Mouse (Mus musculus) stomach, embryonic 14.5 days (tissue): ENCODE results near the gene Usp32. TPM values are rescaled to one million over a fixed set of nuclear protein-coding genes. Genes with fewer than 3 reads are reported as not detected.

ENCODE experiments used
- ATAC-seq: fragments of 200-750 bp; cut with Nextera tagmentation; 2 replicates; pipeline ENCODE4 v1.8.0; 2017; ENCODE audit warnings: low read depth, moderate TSS enrichment; ENCODE audit not compliant: insufficient number of reproducible peaks, insufficient read depth, low FRiP score
- H3K27ac ChIP-seq: fragments of 300-500 bp; sonication (generic); 2 replicates; pipeline ENCODE4 v1.5.1; 2014; ENCODE audit warnings: mild to moderate bottlenecking, low read length, moderate library complexity, mixed read lengths
- H3K27me3 ChIP-seq: fragments of 300-500 bp; sonication (generic); 2 replicates; pipeline ENCODE4 v1.6.1; 2014; ENCODE audit warnings: low read length, control low read depth, mixed read lengths; ENCODE audit not compliant: control insufficient read depth, insufficient read depth
- H3K36me3 ChIP-seq: fragments of 300-500 bp; sonication (generic); 2 replicates; pipeline ENCODE4 v1.6.1; 2014; ENCODE audit warnings: mild to moderate bottlenecking, control low read depth, low read length, moderate library complexity, mixed read lengths; ENCODE audit not compliant: control insufficient read depth, insufficient read depth
- H3K4me1 ChIP-seq: fragments of 300-500 bp; sonication (generic); 2 replicates; pipeline ENCODE4 v1.6.1; 2014; ENCODE audit warnings: low read length, control low read depth, mixed read lengths; ENCODE audit not compliant: control insufficient read depth, insufficient read depth
- H3K4me2 ChIP-seq: fragments of 300-500 bp; sonication (generic); replicated peaks from 2 replicates; pipeline ENCODE4 v1.6.1; 2014; ENCODE audit warnings: low read depth, low read length, control low read depth
- H3K4me3 ChIP-seq: fragments of 300-500 bp; sonication (generic); 2 replicates; pipeline ENCODE4 v1.5.1; 2014; ENCODE audit warnings: low read depth, low read length, control low read depth
- H3K9ac ChIP-seq: fragments of 300-500 bp; sonication (generic); replicated peaks from 2 replicates; pipeline ENCODE4 v1.6.1; 2014; ENCODE audit warnings: low read depth, mild to moderate bottlenecking, control low read depth, low read length, moderate library complexity, mixed read lengths
- H3K9me3 ChIP-seq: fragments of 300-500 bp; sonication (generic); 2 replicates; pipeline ENCODE4 v1.6.1; 2016; ENCODE audit warnings: low read depth, low read length, control low read depth; ENCODE audit not compliant: control insufficient read depth
- WGBS: fragments of 180-500 bp; shearing (Covaris S2); extraction: QIAGEN DNeasy Blood & Tissue Kit; methylation state at CpG from one replicate; pipeline ENCODE4 v1.1.7; 2014; 5-methylcytosine and 5-hydroxymethylcytosine counted together
- polyA plus RNA-seq: library from polyadenylated mRNA; unstranded; fragments of >200 nt; fragmentation: Nextera tagmentation; extraction: Ambion mirVana; gene quantifications from 2 replicates; pipeline ENCODE4 v1.2.1, GENCODE M21; 2014

Usp32 gene
- polyA plus RNA-seq, 1 experiment from 2014 or later = 9.7 TPM

DNA sequence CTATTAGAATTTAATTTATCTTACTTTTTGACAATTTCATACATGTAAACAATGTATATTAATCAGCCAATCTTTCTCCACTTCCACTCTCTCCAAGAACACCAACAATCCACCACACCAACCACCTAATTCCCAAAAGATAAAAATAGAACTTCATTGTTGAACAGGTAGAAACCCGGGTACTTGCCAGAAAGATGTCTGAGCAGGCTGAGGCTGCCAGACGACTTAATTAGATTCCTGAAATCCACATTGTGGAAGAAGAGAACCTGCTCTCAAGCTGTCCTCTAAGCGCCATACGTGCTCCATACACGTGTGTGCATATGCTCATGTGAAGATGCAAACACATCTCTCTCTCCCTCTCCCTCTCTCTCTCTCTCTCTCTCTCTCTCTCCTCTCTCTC, 83.1 kb downstream of the Usp32 start:
- no peaks in the 10 kb centered on the region for H3K4me1 ChIP-seq
- no peaks in the 10 kb centered on the region for H3K36me3 ChIP-seq
- H3K9me3 ChIP-seq = no peaks in the 10 kb centered on the region
- H3K27me3 ChIP-seq = no peaks in the 10 kb centered on the region
- no peak overlapping the region for H3K27ac ChIP-seq
- ATAC-seq = no peak
- no peak overlapping the region for H3K4me2 ChIP-seq
- no peak overlapping the region for H3K4me3 ChIP-seq
- 75% methylated on average over 5 of the region's 5 CpGs for WGBS
- no peak overlapping the region for H3K9ac ChIP-seq

DNA sequence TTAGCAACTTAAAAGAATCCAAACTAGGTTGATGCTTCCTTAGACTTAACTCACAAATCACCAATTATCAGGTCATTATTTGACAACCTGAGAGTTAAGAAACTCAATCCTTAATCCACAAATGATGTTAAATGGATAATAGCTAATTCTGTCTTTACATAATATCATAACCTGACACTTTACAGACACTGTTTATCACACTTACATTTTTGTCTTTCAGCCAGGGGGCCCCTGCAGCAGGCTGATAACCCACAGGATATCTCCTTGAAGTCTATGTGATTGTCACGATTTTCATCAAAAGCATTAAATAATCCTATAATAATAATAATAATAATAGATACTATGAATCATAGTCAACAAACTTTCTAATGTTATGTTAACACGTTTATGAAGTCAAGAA, 84.4 kb downstream of the Usp32 start:
- no peaks in the 10 kb centered on the region for H3K4me1 ChIP-seq
- H3K4me3 ChIP-seq = no peak overlapping the region
- no peaks in the 10 kb centered on the region for H3K36me3 ChIP-seq
- H3K27me3 ChIP-seq = no peaks in the 10 kb centered on the region
- H3K4me2 ChIP-seq = no peak overlapping the region
- no peak overlapping the region for H3K9ac ChIP-seq
- no peaks in the 10 kb centered on the region for H3K9me3 ChIP-seq
- no peak overlapping the region for H3K27ac ChIP-seq
- ATAC-seq = no peak
- 81% methylated on average over 2 of the region's 2 CpGs for WGBS

DNA sequence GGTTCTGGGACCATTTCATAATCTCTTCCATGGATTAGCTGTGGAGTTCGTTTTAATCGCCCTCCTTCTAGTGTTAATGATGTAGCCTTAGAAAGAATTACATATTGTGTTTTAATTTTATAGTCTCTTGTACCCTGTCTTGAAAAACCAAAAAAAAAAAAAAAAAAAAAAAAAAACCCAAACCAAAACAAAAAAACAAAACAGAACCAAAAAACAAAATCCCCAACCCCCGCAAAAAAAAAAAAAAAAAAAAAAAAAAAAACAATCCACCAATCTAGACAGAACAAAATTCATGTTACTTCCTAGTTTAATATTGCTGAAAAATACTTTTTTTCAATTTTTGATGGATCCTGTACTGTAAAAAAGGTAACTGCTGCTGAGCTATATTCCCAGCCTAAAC, 100.7 kb downstream of the Usp32 start:
- H3K27ac ChIP-seq = no peak overlapping the region
- no peaks in the 10 kb centered on the region for H3K27me3 ChIP-seq
- no peak overlapping the region for H3K4me2 ChIP-seq
- H3K9me3 ChIP-seq = no peaks in the 10 kb centered on the region
- H3K36me3 ChIP-seq = peaks cover 8% of the 10 kb centered on the region
- H3K4me1 ChIP-seq = no peaks in the 10 kb centered on the region
- WGBS = 90% methylated on average over 3 of the region's 3 CpGs
- no peak for ATAC-seq
- no peak overlapping the region for H3K9ac ChIP-seq
- H3K4me3 ChIP-seq = no peak overlapping the region

DNA sequence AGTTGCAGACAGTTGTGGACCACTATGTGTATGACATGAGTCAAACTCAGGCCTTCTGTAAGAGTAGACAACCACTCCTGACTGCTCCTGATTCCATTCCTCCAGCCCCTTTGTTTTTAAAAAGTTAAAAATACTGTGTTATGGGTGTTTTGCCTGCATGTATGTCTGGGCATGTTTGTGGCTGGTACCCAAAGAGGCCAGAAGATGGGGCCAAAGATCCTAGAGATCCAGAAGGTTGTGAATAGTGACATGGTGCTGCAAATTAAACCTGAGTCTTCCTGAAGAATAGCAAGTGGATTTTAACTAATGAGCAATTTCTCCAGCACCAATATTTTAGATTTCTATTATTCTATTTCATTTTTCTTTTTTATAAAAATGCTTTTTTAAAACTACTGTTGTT, 126.8 kb downstream of the Usp32 start:
- Histone ChIP-seq H3K27me3 (no peaks in the 10 kb centered on the region), H3K4me1 (no peaks in the 10 kb centered on the region), H3K9ac (no peak overlapping the region), H3K36me3 (peaks cover 10% of the 10 kb centered on the region; the same call in 1 of the 2 replicates), H3K27ac (no peak overlapping the region), H3K4me2 (no peak overlapping the region), H3K9me3 (no peaks in the 10 kb centered on the region), H3K4me3 (no peak overlapping the region)
- ATAC-seq = no peak

DNA sequence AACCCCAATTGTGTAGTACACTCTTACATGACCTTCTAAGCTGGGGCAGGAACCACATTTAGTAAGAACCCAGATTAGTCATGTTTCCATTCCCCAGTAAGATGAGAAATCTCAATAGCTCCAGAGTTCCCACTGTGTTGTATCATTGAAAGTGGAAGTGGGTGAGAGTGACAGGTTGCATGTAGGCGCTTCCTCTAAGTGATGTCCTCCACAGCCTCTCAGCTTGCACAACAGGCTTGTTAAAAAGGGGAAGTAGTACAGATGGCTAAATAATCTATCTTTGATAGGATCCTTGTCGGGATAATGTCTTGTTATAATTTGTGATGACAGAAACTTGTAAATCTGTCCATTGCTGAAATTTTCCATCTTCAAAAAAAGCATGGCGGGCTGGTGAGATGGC, 136.4 kb downstream of the Usp32 start:
- WGBS = 87% methylated on average over 3 of the region's 3 CpGs
- peaks cover 11% of the 10 kb centered on the region for H3K36me3 ChIP-seq
- H3K4me3 ChIP-seq = no peak overlapping the region
- H3K4me1 ChIP-seq = no peaks in the 10 kb centered on the region
- no peak overlapping the region for H3K4me2 ChIP-seq
- H3K9ac ChIP-seq = no peak overlapping the region
- ATAC-seq = no peak
- H3K9me3 ChIP-seq = no peaks in the 10 kb centered on the region
- no peaks in the 10 kb centered on the region for H3K27me3 ChIP-seq
- H3K27ac ChIP-seq = no peak overlapping the region

DNA sequence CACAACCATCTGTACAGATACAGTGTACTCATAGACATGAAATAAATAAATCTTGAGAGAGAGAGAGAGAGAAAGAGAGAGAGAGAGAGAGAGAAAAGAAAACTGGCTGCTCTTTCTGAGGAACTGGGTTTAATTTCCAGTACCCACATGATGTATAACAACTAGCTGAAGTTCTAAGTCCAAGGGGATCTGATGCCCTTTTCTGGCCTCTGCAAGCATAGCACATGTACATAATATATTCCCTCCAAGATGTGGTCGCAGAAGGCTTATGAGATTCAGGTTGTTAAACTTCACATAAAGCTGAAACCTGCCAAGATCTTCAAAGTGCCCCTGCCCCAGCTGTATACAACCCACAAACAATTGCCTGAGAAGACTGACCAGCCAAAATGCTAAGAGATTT, 144.7 kb downstream of the Usp32 start:
- no peak for ATAC-seq
- Histone ChIP-seq H3K4me3 (no peak overlapping the region), H3K9me3 (no peaks in the 10 kb centered on the region), H3K9ac (no peak overlapping the region), H3K27me3 (no peaks in the 10 kb centered on the region), H3K36me3 (peaks cover 7% of the 10 kb centered on the region), H3K4me2 (no peak overlapping the region), H3K4me1 (no peaks in the 10 kb centered on the region), H3K27ac (no peak overlapping the region)
- 86% methylated on average over 1 of the region's 1 CpGs for WGBS

DNA sequence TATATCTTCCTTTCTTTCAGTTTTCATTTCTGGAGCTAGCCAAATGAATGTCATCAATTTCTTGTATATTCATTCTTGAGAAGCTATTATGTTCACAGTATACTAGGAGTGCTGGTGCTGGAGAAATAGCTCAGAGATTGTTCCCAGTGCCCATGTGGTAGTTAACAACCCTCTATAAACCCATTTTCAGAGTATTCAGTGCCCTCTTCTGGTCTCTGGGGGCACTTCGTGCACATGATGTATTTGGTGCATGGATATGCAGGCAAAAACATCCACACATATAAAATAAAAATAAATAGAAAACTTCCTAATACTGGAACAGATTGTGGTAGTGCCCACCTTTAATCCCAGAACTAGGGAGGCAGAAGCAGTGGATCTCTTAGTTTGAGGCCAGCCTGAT, 147.0 kb downstream of the Usp32 start:
- Histone ChIP-seq H3K4me3 (no peak overlapping the region), H3K4me2 (no peak overlapping the region), H3K27me3 (no peaks in the 10 kb centered on the region), H3K9ac (no peak overlapping the region), H3K27ac (no peak overlapping the region), H3K4me1 (no peaks in the 10 kb centered on the region), H3K36me3 (peaks cover 7% of the 10 kb centered on the region), H3K9me3 (no peaks in the 10 kb centered on the region)
- 95% methylated on average over 1 of the region's 1 CpGs for WGBS
- ATAC-seq = no peak

DNA sequence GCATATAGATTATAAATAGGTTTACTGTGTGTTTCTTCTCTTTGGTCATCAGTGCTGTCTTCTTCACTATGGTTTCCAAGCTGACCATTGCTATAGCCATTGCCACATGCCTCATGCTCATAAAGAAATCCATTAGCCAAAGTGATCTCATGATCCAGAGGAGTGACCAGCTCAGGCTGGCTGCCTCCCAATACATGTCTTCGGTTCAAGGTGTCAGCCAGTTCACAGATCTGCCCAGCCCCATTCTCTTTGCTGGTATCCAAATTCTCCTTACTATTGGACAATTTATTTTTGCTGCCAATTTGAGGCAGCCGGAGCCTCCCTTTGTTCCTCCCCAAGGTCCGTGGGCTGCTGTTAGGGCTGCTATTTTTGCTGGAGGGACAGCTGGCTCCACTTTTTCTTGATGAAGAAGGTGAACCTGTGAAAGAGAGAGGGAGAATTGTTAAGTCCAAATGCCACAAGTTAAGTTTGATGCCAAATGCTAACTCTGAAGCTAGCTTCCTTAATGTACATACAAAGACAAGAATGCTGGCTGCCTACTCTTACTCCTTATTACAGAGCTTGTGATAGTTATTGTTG, 151.5 kb downstream of the Usp32 start:
- H3K9ac ChIP-seq = no peak overlapping the region
- no peak overlapping the region for H3K27ac ChIP-seq
- 91% methylated on average over 3 of the region's 3 CpGs for WGBS
- H3K4me3 ChIP-seq = no peak overlapping the region
- H3K27me3 ChIP-seq = no peaks in the 10 kb centered on the region
- no peaks in the 10 kb centered on the region for H3K9me3 ChIP-seq
- ATAC-seq = no peak
- no peak overlapping the region for H3K4me2 ChIP-seq
- no peaks in the 10 kb centered on the region for H3K4me1 ChIP-seq
- peaks cover 7% of the 10 kb centered on the region; the same call in 1 of the 2 replicates for H3K36me3 ChIP-seq

DNA sequence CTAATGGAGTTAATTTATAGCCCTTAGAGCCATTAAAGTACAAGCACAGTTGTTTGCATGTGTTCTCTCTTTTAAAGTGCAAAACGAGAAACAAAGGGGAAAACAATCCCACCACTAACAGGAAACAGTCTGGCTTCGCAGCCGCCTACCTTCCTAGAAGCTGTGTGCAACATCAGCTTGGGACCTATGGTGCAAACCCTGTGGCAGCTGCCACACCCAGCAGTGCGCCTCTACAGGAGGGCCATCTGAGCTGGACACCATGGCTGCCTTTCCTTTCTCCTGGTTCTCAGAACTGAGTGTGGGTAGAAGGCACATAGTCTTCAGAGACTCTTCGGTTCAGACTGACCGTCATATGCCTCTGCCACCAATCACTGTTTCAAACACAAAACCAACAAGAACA, 154.5 kb downstream of the Usp32 start:
- no peak for ATAC-seq

More for the DNA sequence above, 154.5 kb downstream of the Usp32 start:
- Histone ChIP-seq H3K36me3 (peaks cover 7% of the 10 kb centered on the region; the same call in 1 of the 2 replicates), H3K27ac (no peak overlapping the region), H3K4me2 (no peak overlapping the region), H3K9me3 (no peaks in the 10 kb centered on the region), H3K4me3 (no peak overlapping the region), H3K9ac (no peak overlapping the region), H3K27me3 (no peaks in the 10 kb centered on the region), H3K4me1 (no peaks in the 10 kb centered on the region)
- 87% methylated on average over 6 of the region's 6 CpGs for WGBS
